Mouse (Mus musculus): ENCODE measurements around the gene Pkig. TPM values are rescaled to one million over a fixed set of nuclear protein-coding genes. Genes with fewer than 3 reads are reported as not detected.

Pkig gene
- polyA plus RNA-seq, 1 experiment from 2014 or later = 249 TPM

DNA sequence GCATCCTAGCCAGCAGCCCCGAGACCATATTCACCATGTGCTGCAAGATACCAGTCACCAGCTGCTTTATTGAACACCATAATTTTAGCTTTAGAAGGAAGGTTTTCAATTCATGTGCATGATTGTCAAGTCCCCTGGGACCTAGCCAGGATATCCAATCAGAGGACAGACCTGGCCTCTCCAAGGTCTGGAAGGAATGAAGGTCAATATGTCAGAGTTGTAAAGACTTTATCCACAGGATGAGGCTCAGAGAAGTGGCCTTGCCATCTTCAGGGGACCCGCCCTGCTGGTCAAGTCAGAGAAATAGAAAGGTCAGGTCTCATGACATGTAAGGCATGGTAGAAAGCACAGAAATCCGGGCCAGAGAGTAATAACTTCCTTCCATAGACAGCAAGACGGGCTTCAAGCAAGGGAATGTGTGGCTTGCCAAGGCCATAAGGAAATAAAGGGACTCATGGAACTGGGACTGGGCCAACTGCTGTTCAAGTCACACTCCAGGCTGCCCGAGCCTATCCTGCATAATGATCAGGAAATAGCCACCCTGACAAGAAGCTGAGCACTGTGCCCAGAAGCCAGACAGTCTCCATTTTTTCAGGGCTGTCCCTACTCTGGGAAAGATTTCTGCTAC, 68.7 kb downstream of the Pkig start:
- 72% methylated on average over 5 of the region's 5 CpGs for WGBS (ENCODE audit: insufficient replicate concordance)
- H3K4me1 ChIP-seq (ENCODE audit: control insufficient read depth, insufficient read depth, low read length) = no peaks in the 10 kb centered on the region
- ATAC-seq (replicated peaks; ENCODE audit: insufficient number of reproducible peaks, low FRiP score, low TSS enrichment) = no peak
- no peak overlapping the region for H3K4me2 ChIP-seq
- H3K36me3 ChIP-seq (ENCODE audit: control insufficient read depth, insufficient read depth, low read length) = no peaks in the 10 kb centered on the region
- no peaks in the 10 kb centered on the region for H3K27me3 ChIP-seq (ENCODE audit: control insufficient read depth, insufficient read depth, low read length)
- no peak overlapping the region for H3K4me3 ChIP-seq (ENCODE audit: low read depth, low read length)
- no peaks in the 10 kb centered on the region for H3K9me3 ChIP-seq (replicated peaks; ENCODE audit: control insufficient read depth, low read length)
- H3K9ac ChIP-seq (ENCODE audit: low read depth, low read length) = no peak overlapping the region
- H3K27ac ChIP-seq (ENCODE audit: low read depth, low read length) = no peak overlapping the region

DNA sequence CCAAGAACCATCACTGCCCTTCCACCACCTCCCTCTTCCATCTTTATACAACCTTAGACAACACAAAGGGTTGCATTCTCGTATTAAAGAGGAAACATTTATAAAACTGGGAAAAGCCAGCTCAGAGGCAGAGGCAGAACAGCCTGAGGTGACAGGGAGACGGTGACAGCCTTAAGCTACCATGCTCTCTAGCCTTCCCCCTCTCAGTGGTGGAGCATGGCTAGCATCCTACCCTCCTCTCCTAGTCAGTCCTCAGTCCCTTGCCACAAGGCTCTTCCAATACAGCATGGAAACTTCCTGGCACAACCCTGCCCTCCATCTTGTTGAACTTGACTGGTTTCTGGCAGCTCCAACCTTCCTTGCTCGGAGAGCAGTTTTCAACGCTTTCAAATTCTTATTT, 70.1 kb downstream of the Pkig start:
- Histone ChIP-seq H3K9me3 (replicated peaks; ENCODE audit: control insufficient read depth, low read length) (no peaks in the 10 kb centered on the region), H3K4me1 (ENCODE audit: control insufficient read depth, insufficient read depth, low read length) (no peaks in the 10 kb centered on the region), H3K4me2 (no peak overlapping the region), H3K4me3 (ENCODE audit: low read depth, low read length) (no peak overlapping the region), H3K27ac (ENCODE audit: low read depth, low read length) (no peak overlapping the region), H3K36me3 (ENCODE audit: control insufficient read depth, insufficient read depth, low read length) (no peaks in the 10 kb centered on the region), H3K9ac (ENCODE audit: low read depth, low read length) (no peak overlapping the region), H3K27me3 (ENCODE audit: control insufficient read depth, insufficient read depth, low read length) (no peaks in the 10 kb centered on the region)
- 85% methylated on average over 4 of the region's 4 CpGs for WGBS (ENCODE audit: insufficient replicate concordance)
- ATAC-seq (replicated peaks; ENCODE audit: insufficient number of reproducible peaks, low FRiP score, low TSS enrichment) = no peak

DNA sequence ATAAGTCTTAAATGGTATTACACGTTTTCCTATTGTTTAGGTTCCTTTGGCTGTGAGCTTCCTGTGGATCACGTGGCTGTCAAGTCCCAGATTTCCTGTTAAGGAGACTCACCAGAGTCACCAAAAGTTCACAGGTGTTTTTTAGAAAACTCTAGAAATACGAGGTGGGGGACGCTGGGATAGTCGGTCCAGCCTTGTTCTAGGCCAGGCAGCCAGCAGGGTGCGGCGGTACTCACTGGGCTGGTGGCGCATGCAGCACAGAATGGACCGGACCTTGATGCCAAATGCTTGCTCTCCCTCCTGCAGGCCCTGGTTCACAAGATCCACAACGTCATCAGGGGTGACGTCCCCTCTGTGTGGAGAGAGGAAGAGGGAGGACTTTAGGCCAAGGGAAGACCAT, 73.8 kb downstream of the Pkig start:
- no peak overlapping the region for H3K27ac ChIP-seq (ENCODE audit: low read depth, low read length)
- H3K4me3 ChIP-seq (ENCODE audit: low read depth, low read length) = no peak overlapping the region
- 83% methylated on average over 11 of the region's 11 CpGs for WGBS (ENCODE audit: insufficient replicate concordance)
- no peak for ATAC-seq (replicated peaks; ENCODE audit: insufficient number of reproducible peaks, low FRiP score, low TSS enrichment)
- no peaks in the 10 kb centered on the region for H3K9me3 ChIP-seq (replicated peaks; ENCODE audit: control insufficient read depth, low read length)
- H3K36me3 ChIP-seq (ENCODE audit: control insufficient read depth, insufficient read depth, low read length) = no peaks in the 10 kb centered on the region
- no peak overlapping the region for H3K4me2 ChIP-seq
- H3K27me3 ChIP-seq (ENCODE audit: control insufficient read depth, insufficient read depth, low read length) = no peaks in the 10 kb centered on the region
- H3K4me1 ChIP-seq (ENCODE audit: control insufficient read depth, insufficient read depth, low read length) = peaks cover 3% of the 10 kb centered on the region; the same call in 1 of the 2 replicates
- H3K9ac ChIP-seq (ENCODE audit: low read depth, low read length) = no peak overlapping the region

DNA sequence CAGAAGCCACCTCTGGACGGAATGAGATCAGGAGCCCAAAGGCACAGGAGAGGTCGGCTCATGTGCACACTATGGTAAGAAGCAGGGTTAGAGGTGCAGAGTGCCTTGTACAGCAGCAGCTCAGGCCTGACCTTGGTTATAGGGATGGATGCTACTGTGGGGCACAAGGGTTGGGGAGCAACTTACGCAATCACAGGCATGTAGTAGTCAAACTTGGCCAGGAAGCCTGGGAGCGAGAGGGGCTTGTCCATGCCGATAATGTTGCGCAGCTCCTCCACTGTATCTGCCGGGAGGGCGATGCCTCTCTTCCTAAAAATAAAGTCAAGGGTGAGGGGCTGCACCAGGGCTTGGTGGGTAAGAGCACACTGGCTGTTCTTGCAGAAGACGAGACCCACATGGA, 77.0 kb downstream of the Pkig start:
- H3K27ac ChIP-seq (ENCODE audit: low read depth, low read length) = no peak overlapping the region
- H3K4me1 ChIP-seq (ENCODE audit: control insufficient read depth, insufficient read depth, low read length) = peaks cover 3% of the 10 kb centered on the region; the same call in 1 of the 2 replicates
- WGBS (ENCODE audit: insufficient replicate concordance) = 86% methylated on average over 9 of the region's 9 CpGs
- H3K27me3 ChIP-seq (ENCODE audit: control insufficient read depth, insufficient read depth, low read length) = no peaks in the 10 kb centered on the region
- H3K9ac ChIP-seq (ENCODE audit: low read depth, low read length) = no peak overlapping the region
- no peak overlapping the region for H3K4me2 ChIP-seq
- ATAC-seq (replicated peaks; ENCODE audit: insufficient number of reproducible peaks, low FRiP score, low TSS enrichment) = no peak
- no peaks in the 10 kb centered on the region for H3K36me3 ChIP-seq (ENCODE audit: control insufficient read depth, insufficient read depth, low read length)
- H3K4me3 ChIP-seq (ENCODE audit: low read depth, low read length) = no peak overlapping the region
- no peaks in the 10 kb centered on the region for H3K9me3 ChIP-seq (replicated peaks; ENCODE audit: control insufficient read depth, low read length)

DNA sequence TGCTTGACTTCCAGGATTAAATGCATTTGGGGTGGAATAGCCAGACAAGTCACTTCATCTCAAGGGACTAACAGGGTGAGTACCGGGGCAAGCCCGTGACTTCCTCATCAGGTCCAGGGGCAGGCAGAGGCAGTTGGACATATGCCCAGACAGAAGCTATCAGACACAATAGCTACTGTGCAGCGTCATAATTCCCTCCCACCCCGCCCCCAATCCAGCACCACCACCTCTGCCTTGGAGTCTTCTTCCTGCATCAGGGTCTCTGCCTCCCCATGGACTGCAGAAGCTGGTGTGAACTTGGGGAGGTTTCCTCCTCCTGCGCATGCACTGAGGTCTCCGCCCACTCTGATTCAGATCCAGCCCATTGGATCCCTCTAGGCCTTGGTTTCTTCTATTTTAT, 77.8 kb downstream of the Pkig start:
- ATAC-seq (replicated peaks; ENCODE audit: insufficient number of reproducible peaks, low FRiP score, low TSS enrichment) = peak; percentile 31; the same call in 1 of the 2 replicates
- Histone ChIP-seq H3K4me2 (no peak overlapping the region), H3K27ac (ENCODE audit: low read depth, low read length) (no peak overlapping the region), H3K9me3 (replicated peaks; ENCODE audit: control insufficient read depth, low read length) (no peaks in the 10 kb centered on the region), H3K4me3 (ENCODE audit: low read depth, low read length) (no peak overlapping the region), H3K9ac (ENCODE audit: low read depth, low read length) (no peak overlapping the region), H3K27me3 (ENCODE audit: control insufficient read depth, insufficient read depth, low read length) (no peaks in the 10 kb centered on the region), H3K4me1 (ENCODE audit: control insufficient read depth, insufficient read depth, low read length) (peaks cover 3% of the 10 kb centered on the region; the same call in 1 of the 2 replicates), H3K36me3 (ENCODE audit: control insufficient read depth, insufficient read depth, low read length) (no peaks in the 10 kb centered on the region)
- 50% methylated on average over 6 of the region's 6 CpGs for WGBS (ENCODE audit: insufficient replicate concordance)

DNA sequence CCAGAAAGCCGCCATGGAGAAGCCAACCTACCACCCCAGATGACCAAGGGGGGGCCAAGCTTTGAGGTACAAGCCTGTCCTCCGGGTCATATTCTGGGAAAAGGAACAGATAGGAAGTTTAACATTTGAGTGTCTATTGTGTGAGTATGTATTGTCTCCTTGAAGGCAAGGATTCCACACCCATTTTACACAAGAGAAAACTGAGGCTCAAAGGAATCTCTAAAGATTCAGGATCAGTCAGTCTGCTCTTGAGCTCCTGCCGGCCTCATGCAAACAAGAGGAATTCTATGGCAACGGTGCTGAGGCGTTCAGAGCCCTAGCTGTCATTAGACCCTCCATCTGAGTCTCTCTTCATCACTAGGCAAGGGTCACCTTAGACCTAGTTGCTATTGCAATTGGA, 84.5 kb downstream of the Pkig start:
- no peaks in the 10 kb centered on the region for H3K36me3 ChIP-seq (ENCODE audit: control insufficient read depth, insufficient read depth, low read length)
- no peak overlapping the region for H3K4me3 ChIP-seq (ENCODE audit: low read depth, low read length)
- H3K4me2 ChIP-seq = no peak overlapping the region
- 57% methylated on average over 5 of the region's 5 CpGs for WGBS (ENCODE audit: insufficient replicate concordance)
- ATAC-seq (replicated peaks; ENCODE audit: insufficient number of reproducible peaks, low FRiP score, low TSS enrichment) = no peak
- no peak overlapping the region for H3K9ac ChIP-seq (ENCODE audit: low read depth, low read length)
- no peaks in the 10 kb centered on the region for H3K9me3 ChIP-seq (replicated peaks; ENCODE audit: control insufficient read depth, low read length)
- no peak overlapping the region for H3K27ac ChIP-seq (ENCODE audit: low read depth, low read length)
- H3K4me1 ChIP-seq (ENCODE audit: control insufficient read depth, insufficient read depth, low read length) = peaks cover 9% of the 10 kb centered on the region; the same call in 1 of the 2 replicates
- H3K27me3 ChIP-seq (ENCODE audit: control insufficient read depth, insufficient read depth, low read length) = peaks cover 2% of the 10 kb centered on the region; the same call in 1 of the 2 replicates

DNA sequence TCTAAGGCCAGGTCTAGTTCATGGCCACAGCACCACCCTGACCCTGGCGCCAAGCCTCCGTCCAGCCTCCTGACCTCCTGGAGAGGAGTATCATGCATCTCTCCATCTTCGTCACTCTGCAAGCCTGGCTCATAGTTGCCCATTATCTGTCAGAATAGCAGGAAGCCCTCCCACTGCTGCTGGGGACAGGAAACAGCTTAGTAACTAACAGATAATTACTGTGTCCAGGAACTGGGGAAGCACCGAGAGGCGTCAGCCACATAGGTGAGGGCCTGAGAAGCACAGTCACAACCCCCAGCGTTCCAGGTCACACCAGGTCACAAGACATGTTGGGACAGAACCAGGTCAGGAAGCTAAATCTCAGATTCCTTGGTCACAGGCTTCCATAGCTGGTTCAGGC, 85.2 kb downstream of the Pkig start:
- WGBS (ENCODE audit: insufficient replicate concordance) = 37% methylated on average over 6 of the region's 6 CpGs
- Histone ChIP-seq H3K36me3 (ENCODE audit: control insufficient read depth, insufficient read depth, low read length) (no peaks in the 10 kb centered on the region), H3K9me3 (replicated peaks; ENCODE audit: control insufficient read depth, low read length) (no peaks in the 10 kb centered on the region), H3K27ac (ENCODE audit: low read depth, low read length) (no peak overlapping the region), H3K4me3 (ENCODE audit: low read depth, low read length) (no peak overlapping the region), H3K27me3 (ENCODE audit: control insufficient read depth, insufficient read depth, low read length) (peaks cover 4% of the 10 kb centered on the region), H3K4me1 (ENCODE audit: control insufficient read depth, insufficient read depth, low read length) (peaks cover 9% of the 10 kb centered on the region; the same call in 1 of the 2 replicates), H3K4me2 (no peak overlapping the region), H3K9ac (ENCODE audit: low read depth, low read length) (no peak overlapping the region)
- ATAC-seq (replicated peaks; ENCODE audit: insufficient number of reproducible peaks, low FRiP score, low TSS enrichment) = no peak

DNA sequence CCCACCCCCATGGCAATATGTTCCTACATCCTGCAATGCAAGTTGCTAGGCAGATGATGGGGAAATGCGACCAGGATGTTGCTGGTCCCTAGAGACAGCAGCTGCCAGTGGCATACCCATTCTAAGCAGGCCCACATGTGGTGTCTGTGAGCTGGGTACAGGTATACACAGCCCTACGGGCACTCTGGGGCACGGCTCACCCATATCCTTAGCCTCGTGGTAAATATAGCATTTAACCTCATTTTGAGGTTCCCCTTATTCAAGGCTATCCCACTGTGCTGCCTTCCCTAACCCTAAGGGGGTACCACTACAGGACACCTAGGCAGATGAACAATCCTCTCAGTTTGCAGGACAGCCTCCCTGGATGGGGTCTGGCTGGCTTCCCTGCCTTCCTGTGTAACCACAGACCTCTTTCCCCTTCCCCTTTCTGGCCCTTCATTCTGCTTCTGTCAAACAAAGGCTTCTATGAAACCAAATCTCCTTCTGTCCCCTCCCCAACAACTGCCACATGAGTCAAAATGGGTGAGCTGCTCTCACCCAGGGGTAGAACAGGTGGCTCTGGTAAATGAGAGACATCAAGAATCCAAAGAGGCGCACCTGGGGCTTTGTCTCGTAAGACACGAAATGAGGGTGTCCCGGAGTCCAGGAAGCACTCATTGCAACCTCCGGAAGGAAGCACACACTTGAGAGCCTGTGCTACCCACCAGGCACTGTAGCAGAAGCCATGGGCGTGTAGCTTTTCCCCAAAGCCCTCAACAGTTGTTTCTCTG, 86.8 kb downstream of the Pkig start:
- ATAC-seq (replicated peaks; ENCODE audit: insufficient number of reproducible peaks, low FRiP score, low TSS enrichment) = no peak
- H3K36me3 ChIP-seq (ENCODE audit: control insufficient read depth, insufficient read depth, low read length) = no peaks in the 10 kb centered on the region
- H3K9ac ChIP-seq (ENCODE audit: low read depth, low read length) = no peak overlapping the region
- no peak overlapping the region for H3K4me2 ChIP-seq
- peaks cover 9% of the 10 kb centered on the region; the same call in 1 of the 2 replicates for H3K4me1 ChIP-seq (ENCODE audit: control insufficient read depth, insufficient read depth, low read length)
- no peak overlapping the region for H3K27ac ChIP-seq (ENCODE audit: low read depth, low read length)
- H3K27me3 ChIP-seq (ENCODE audit: control insufficient read depth, insufficient read depth, low read length) = peaks cover 17% of the 10 kb centered on the region
- H3K4me3 ChIP-seq (ENCODE audit: low read depth, low read length) = no peak overlapping the region
- WGBS (ENCODE audit: insufficient replicate concordance) = 75% methylated on average over 10 of the region's 10 CpGs
- H3K9me3 ChIP-seq (replicated peaks; ENCODE audit: control insufficient read depth, low read length) = no peaks in the 10 kb centered on the region

Data from heart, embryonic 11.5 days (tissue).